Mouse (Mus musculus) liver, embryonic 11.5 days (tissue): Measurements from ENCODE around the gene Osbpl6. TPM values are rescaled to one million over a fixed set of nuclear protein-coding genes. Genes with fewer than 3 reads are reported as not detected.

Source experiments
- ATAC-seq: fragments of 200-750 bp; cut with Nextera tagmentation; replicated peaks from 2 replicates; pipeline ENCODE4 v1.8.0; 2017; ENCODE audit warnings: moderate number of reproducible peaks, mild to moderate bottlenecking, moderate TSS enrichment, moderate library complexity; ENCODE audit not compliant: low FRiP score
- DNase-seq: peaks from one replicate; pipeline ENCODE4 v3.0.0-alpha.2; 2017; ENCODE audit warnings: low spot score
- H3K27ac ChIP-seq: fragments of 300-500 bp; sonication (generic); 2 replicates; pipeline ENCODE4 v1.5.1; 2014; ENCODE audit warnings: mild to moderate bottlenecking, low read depth, low read length, control low read depth
- H3K27me3 ChIP-seq: fragments of 300-500 bp; sonication (generic); replicated peaks from 2 replicates; pipeline ENCODE4 v1.6.1; 2014; ENCODE audit warnings: low read length, mixed read lengths; ENCODE audit not compliant: control insufficient read depth, insufficient read depth
- H3K36me3 ChIP-seq: fragments of 300-500 bp; sonication (generic); 2 replicates; pipeline ENCODE4 v1.6.1; 2014; ENCODE audit warnings: mild to moderate bottlenecking, low read length, moderate library complexity, mixed read lengths; ENCODE audit not compliant: control insufficient read depth, insufficient read depth
- H3K4me1 ChIP-seq: fragments of 300-500 bp; sonication (generic); replicated peaks from 2 replicates; pipeline ENCODE4 v1.6.1; 2014; ENCODE audit warnings: low read length, mixed read lengths; ENCODE audit not compliant: control insufficient read depth, insufficient read depth
- H3K4me2 ChIP-seq: fragments of 300-500 bp; sonication (generic); 2 replicates; pipeline ENCODE4 v1.6.1; 2014; ENCODE audit warnings: mild to moderate bottlenecking, control low read depth, moderate library complexity
- H3K4me3 ChIP-seq: fragments of 300-500 bp; sonication (generic); 2 replicates; pipeline ENCODE4 v1.5.1; 2014; ENCODE audit warnings: low read depth, low read length, control low read depth
- H3K9ac ChIP-seq: fragments of 300-500 bp; sonication (generic); 2 replicates; pipeline ENCODE4 v1.6.1; 2014; ENCODE audit warnings: low read depth, low read length, control low read depth
- H3K9me3 ChIP-seq: fragments of 300-500 bp; sonication (generic); 2 replicates; pipeline ENCODE4 v1.6.1; 2016; ENCODE audit warnings: low read length, inconsistent platforms, mixed read lengths; ENCODE audit not compliant: control insufficient read depth
- WGBS: fragments of 180-500 bp; shearing (Covaris S2); extraction: QIAGEN DNeasy Blood & Tissue Kit; methylation state at CpG from one replicate; pipeline ENCODE4 v1.1.7; 2014; 5-methylcytosine and 5-hydroxymethylcytosine counted together
- polyA plus RNA-seq: library from polyadenylated mRNA; unstranded; fragments of >200 nt; fragmentation: Nextera tagmentation; extraction: Ambion mirVana; gene quantifications from 2 replicates; pipeline ENCODE4 v1.2.1, GENCODE M21; 2014

The Osbpl6 gene
- polyA plus RNA-seq, 1 experiment from 2014 or later: 3.4 TPM

GRCm38 (mm10) chr2:76548836-76549235 lies 142.5 kb downstream of the Osbpl6 start:
- 78% methylated on average over 7 of the region's 7 CpGs for WGBS
- no peaks in the 10 kb centered on the region for H3K36me3 ChIP-seq

GRCm38 (mm10) chr2:76549316-76549715 lies 143.0 kb downstream of the Osbpl6 start:
- H3K36me3 ChIP-seq: no peaks in the 10 kb centered on the region
- H3K4me2 ChIP-seq: no peak overlapping the region
- ATAC-seq: no peak
- no peak overlapping the region for H3K9ac ChIP-seq
- no peak overlapping the region for H3K27ac ChIP-seq
- no peaks in the 10 kb centered on the region for H3K4me1 ChIP-seq
- WGBS: 83% methylated on average over 12 of the region's 12 CpGs
- H3K9me3 ChIP-seq: no peaks in the 10 kb centered on the region
- H3K27me3 ChIP-seq: no peaks in the 10 kb centered on the region
- DNase-seq: no peak
- no peak overlapping the region for H3K4me3 ChIP-seq

More at GRCm38 (mm10) chr2:76548836-76549235, 142.5 kb downstream of the Osbpl6 start:
- Histone ChIP-seq H3K4me2 (no peak overlapping the region), H3K4me1 (no peaks in the 10 kb centered on the region), H3K27ac (no peak overlapping the region), H3K9me3 (no peaks in the 10 kb centered on the region), H3K4me3 (no peak overlapping the region), H3K9ac (no peak overlapping the region), H3K27me3 (no peaks in the 10 kb centered on the region)
- DNase-seq (no peak), ATAC-seq (no peak)

GRCm38 (mm10) chr2:76555852-76556558 lies 149.7 kb downstream of the Osbpl6 start:
- DNase-seq: no peak
- 85% methylated on average over 11 of the region's 11 CpGs for WGBS
- H3K27ac ChIP-seq: no peak overlapping the region
- no peaks in the 10 kb centered on the region for H3K36me3 ChIP-seq
- no peak for ATAC-seq
- H3K4me1 ChIP-seq: no peaks in the 10 kb centered on the region
- H3K9ac ChIP-seq: no peak overlapping the region
- no peak overlapping the region for H3K4me2 ChIP-seq
- H3K9me3 ChIP-seq: no peaks in the 10 kb centered on the region
- H3K4me3 ChIP-seq: no peak overlapping the region
- no peaks in the 10 kb centered on the region for H3K27me3 ChIP-seq

- no peak overlapping the region for H3K27ac ChIP-seq
- H3K4me2 ChIP-seq: no peak overlapping the region
- no peaks in the 10 kb centered on the region for H3K4me1 ChIP-seq
- ATAC-seq: no peak
- no peak overlapping the region for H3K9ac ChIP-seq
- no peak overlapping the region for H3K4me3 ChIP-seq
- no peak for DNase-seq
- H3K9me3 ChIP-seq: no peaks in the 10 kb centered on the region
- no peaks in the 10 kb centered on the region for H3K36me3 ChIP-seq
- no peaks in the 10 kb centered on the region for H3K27me3 ChIP-seq
- 88% methylated on average over 10 of the region's 10 CpGs for WGBS
These were observed 153.8 kb downstream of the Osbpl6 start for GRCm38 (mm10) chr2:76560146-76560545.

- 78% methylated on average over 4 of the region's 4 CpGs for WGBS
- H3K4me1 ChIP-seq: no peaks in the 10 kb centered on the region
- H3K4me2 ChIP-seq: no peak overlapping the region
- no peaks in the 10 kb centered on the region for H3K36me3 ChIP-seq
- H3K9ac ChIP-seq: no peak overlapping the region
- DNase-seq (no peak), ATAC-seq (no peak)
- no peaks in the 10 kb centered on the region for H3K27me3 ChIP-seq
- no peak overlapping the region for H3K27ac ChIP-seq
- H3K4me3 ChIP-seq: no peak overlapping the region
- H3K9me3 ChIP-seq: no peaks in the 10 kb centered on the region
These were observed 157.6 kb downstream of the Osbpl6 start for GRCm38 (mm10) chr2:76563862-76564261.

GRCm38 (mm10) chr2:76566933-76567551 lies 160.7 kb downstream of the Osbpl6 start:
- 61% methylated on average over 8 of the region's 8 CpGs for WGBS
- Histone ChIP-seq H3K27ac (no peak overlapping the region), H3K4me1 (no peaks in the 10 kb centered on the region), H3K36me3 (no peaks in the 10 kb centered on the region), H3K4me3 (no peak overlapping the region), H3K9ac (no peak overlapping the region), H3K4me2 (no peak overlapping the region), H3K9me3 (no peaks in the 10 kb centered on the region), H3K27me3 (no peaks in the 10 kb centered on the region)
- ATAC-seq: no peak
- no peak for DNase-seq

GRCm38 (mm10) chr2:76571543-76571942 lies 165.2 kb downstream of the Osbpl6 start:
- H3K4me3 ChIP-seq: no peak overlapping the region
- no peaks in the 10 kb centered on the region for H3K36me3 ChIP-seq
- H3K9ac ChIP-seq: no peak overlapping the region
- no peak overlapping the region for H3K27ac ChIP-seq
- no peak for ATAC-seq
- no peak for DNase-seq
- no peaks in the 10 kb centered on the region for H3K27me3 ChIP-seq
- 65% methylated on average over 10 of the region's 10 CpGs for WGBS
- no peak overlapping the region for H3K4me2 ChIP-seq
- H3K9me3 ChIP-seq: no peaks in the 10 kb centered on the region
- no peaks in the 10 kb centered on the region for H3K4me1 ChIP-seq

GRCm38 (mm10) chr2:76578911-76579310 lies 172.6 kb downstream of the Osbpl6 start:
- H3K27me3 ChIP-seq: no peaks in the 10 kb centered on the region
- DNase-seq (no peak), ATAC-seq (no peak)
- no peaks in the 10 kb centered on the region for H3K9me3 ChIP-seq
- H3K4me1 ChIP-seq: no peaks in the 10 kb centered on the region
- no peaks in the 10 kb centered on the region for H3K36me3 ChIP-seq
- H3K9ac ChIP-seq: no peak overlapping the region
- H3K4me3 ChIP-seq: no peak overlapping the region
- no peak overlapping the region for H3K4me2 ChIP-seq
- 86% methylated on average over 8 of the region's 8 CpGs for WGBS
- H3K27ac ChIP-seq: no peak overlapping the region

GRCm38 (mm10) chr2:76585090-76585489 lies 178.8 kb downstream of the Osbpl6 start:
- Histone ChIP-seq H3K9ac (no peak overlapping the region), H3K4me3 (no peak overlapping the region), H3K27me3 (no peaks in the 10 kb centered on the region), H3K4me2 (no peak overlapping the region), H3K4me1 (no peaks in the 10 kb centered on the region), H3K27ac (no peak overlapping the region), H3K9me3 (no peaks in the 10 kb centered on the region), H3K36me3 (no peaks in the 10 kb centered on the region)
- WGBS: 90% methylated on average over 13 of the region's 13 CpGs
- DNase-seq: no peak
- ATAC-seq: no peak
